Mouse (Mus musculus) embryonic facial prominence, embryonic 10.5 days (tissue): ENCODE measurements at regions not wholly inside any gene's neighbourhood (a gene's known extent, or its start where the extent isn't known, plus 50 kb on each side); places are given as distances from the start of the nearest gene placed in this dataset.

ENCODE experiments used
- DNase-seq: peaks from one replicate; pipeline ENCODE4 v3.0.0-alpha.2; 2017; ENCODE audit warnings: low spot score
- H3K27ac ChIP-seq: fragments of 300-500 bp; sonication (generic); replicated peaks from 2 replicates; pipeline ENCODE4 v1.5.1; 2016; ENCODE audit warnings: mild to moderate bottlenecking
- H3K27me3 ChIP-seq: fragments of 300-500 bp; sonication (generic); replicated peaks from 2 replicates; pipeline ENCODE4 v1.6.1; 2016; ENCODE audit warnings: low read depth, mild to moderate bottlenecking; ENCODE audit not compliant: poor library complexity, severe bottlenecking
- H3K36me3 ChIP-seq: fragments of 300-500 bp; sonication (generic); replicated peaks from 2 replicates; pipeline ENCODE4 v1.6.1; 2016; ENCODE audit warnings: mild to moderate bottlenecking, moderate library complexity
- H3K4me1 ChIP-seq: fragments of 300-500 bp; sonication (generic); 2 replicates; pipeline ENCODE4 v1.6.1; 2016
- H3K4me3 ChIP-seq: fragments of 300-500 bp; sonication (generic); 2 replicates; pipeline ENCODE4 v1.5.1; 2016; ENCODE audit warnings: mild to moderate bottlenecking, moderate library complexity
- H3K9me3 ChIP-seq: fragments of 300-500 bp; sonication (generic); 2 replicates; pipeline ENCODE4 v1.6.1; 2016; ENCODE audit warnings: mild to moderate bottlenecking
- WGBS: fragments of 180-500 bp; shearing (Covaris S2); methylation state at CpG from one replicate; pipeline ENCODE4 v1.1.7; 2016; 5-methylcytosine and 5-hydroxymethylcytosine counted together

GRCm38 (mm10) chr3:148448465-148448864 is 541.9 kb downstream of the Adgrl2 start:
- Histone ChIP-seq H3K9me3 (no peaks in the 10 kb centered on the region), H3K36me3 (no peaks in the 10 kb centered on the region), H3K4me3 (no peak overlapping the region), H3K27me3 (no peaks in the 10 kb centered on the region), H3K27ac (no peak overlapping the region), H3K4me1 (no peaks in the 10 kb centered on the region)
- 56% methylated on average over 1 of the region's 1 CpGs for WGBS
- DNase-seq: no peak

DNA sequence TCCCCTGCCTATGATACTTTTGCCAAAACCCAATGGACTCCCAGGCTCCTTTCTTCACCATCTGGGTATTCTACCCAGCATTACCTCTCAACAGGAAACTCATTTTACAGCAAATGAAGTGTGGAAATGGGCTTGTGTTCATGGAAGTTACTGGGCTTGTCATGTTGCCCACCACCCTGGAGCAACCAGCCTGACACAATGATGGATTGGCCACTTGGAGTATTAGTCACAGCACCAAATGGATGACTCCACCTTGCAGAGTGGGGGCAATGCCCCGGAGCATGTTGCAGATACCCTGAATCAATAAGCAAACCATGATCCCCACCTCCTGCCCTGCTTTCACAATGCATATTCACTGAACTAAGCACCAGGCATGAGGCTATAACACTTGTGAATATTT is 543.5 kb downstream of the Adgrl2 start:
- 79% methylated on average over 1 of the region's 1 CpGs for WGBS
- no peaks in the 10 kb centered on the region for H3K36me3 ChIP-seq

GRCm38 (mm10) chr3:148443012-148443411 is 547.3 kb downstream of the Adgrl2 start:
- no peak for DNase-seq
- Histone ChIP-seq H3K4me1 (no peaks in the 10 kb centered on the region), H3K27ac (no peak overlapping the region), H3K4me3 (no peak overlapping the region), H3K27me3 (no peaks in the 10 kb centered on the region), H3K9me3 (no peaks in the 10 kb centered on the region), H3K36me3 (no peaks in the 10 kb centered on the region)
- 75% methylated on average over 3 of the region's 3 CpGs for WGBS

More for the DNA sequence above, 543.5 kb downstream of the Adgrl2 start:
- Histone ChIP-seq H3K27me3 (no peaks in the 10 kb centered on the region), H3K4me3 (no peak overlapping the region), H3K27ac (no peak overlapping the region), H3K4me1 (no peaks in the 10 kb centered on the region), H3K9me3 (no peaks in the 10 kb centered on the region)
- no peak for DNase-seq

- H3K27me3 ChIP-seq: peaks cover 7% of the 10 kb centered on the region
- H3K36me3 ChIP-seq: no peaks in the 10 kb centered on the region
- WGBS: 86% methylated on average over 4 of the region's 4 CpGs
- H3K27ac ChIP-seq: no peak overlapping the region
- no peak for DNase-seq
- H3K4me3 ChIP-seq: no peak overlapping the region
- H3K4me1 ChIP-seq: no peaks in the 10 kb centered on the region
- no peaks in the 10 kb centered on the region for H3K9me3 ChIP-seq
These were observed 556.3 kb downstream of the Adgrl2 start for GRCm38 (mm10) chr3:148434033-148434432.

- H3K4me3 ChIP-seq: no peak overlapping the region
- H3K27ac ChIP-seq: no peak overlapping the region
- H3K36me3 ChIP-seq: no peaks in the 10 kb centered on the region
- 77% methylated on average over 10 of the region's 10 CpGs for WGBS
- H3K4me1 ChIP-seq: peaks cover 30% of the 10 kb centered on the region
- no peaks in the 10 kb centered on the region for H3K9me3 ChIP-seq
- H3K27me3 ChIP-seq: peaks cover 25% of the 10 kb centered on the region
- no peak for DNase-seq
These were observed 561.1 kb downstream of the Adgrl2 start for GRCm38 (mm10) chr3:148429012-148429865.

- DNase-seq: no peak
- no peak overlapping the region for H3K4me3 ChIP-seq
- no peak overlapping the region for H3K27ac ChIP-seq
- H3K36me3 ChIP-seq: no peaks in the 10 kb centered on the region
- H3K9me3 ChIP-seq: no peaks in the 10 kb centered on the region
- 91% methylated on average over 4 of the region's 4 CpGs for WGBS
- H3K4me1 ChIP-seq: peaks cover 34% of the 10 kb centered on the region
- peaks cover 26% of the 10 kb centered on the region for H3K27me3 ChIP-seq
These were observed 566.3 kb downstream of the Adgrl2 start for GRCm38 (mm10) chr3:148424089-148424488.

- H3K27ac ChIP-seq: no peak overlapping the region
- H3K27me3 ChIP-seq: peaks cover 26% of the 10 kb centered on the region
- H3K9me3 ChIP-seq: no peaks in the 10 kb centered on the region
- no peaks in the 10 kb centered on the region for H3K36me3 ChIP-seq
- DNase-seq: no peak
- H3K4me1 ChIP-seq: peaks cover 34% of the 10 kb centered on the region
- no peak overlapping the region for H3K4me3 ChIP-seq
- WGBS: 93% methylated on average over 1 of the region's 1 CpGs
These were observed 567.0 kb downstream of the Adgrl2 start for GRCm38 (mm10) chr3:148423383-148423782.

GRCm38 (mm10) chr3:148422720-148423119 is 567.6 kb downstream of the Adgrl2 start:
- H3K27ac ChIP-seq: no peak overlapping the region
- H3K4me1 ChIP-seq: peaks cover 37% of the 10 kb centered on the region
- no peak for DNase-seq
- H3K36me3 ChIP-seq: no peaks in the 10 kb centered on the region
- no peaks in the 10 kb centered on the region for H3K9me3 ChIP-seq
- 51% methylated on average over 3 of the region's 3 CpGs for WGBS
- peaks cover 26% of the 10 kb centered on the region for H3K27me3 ChIP-seq
- no peak overlapping the region for H3K4me3 ChIP-seq

DNA sequence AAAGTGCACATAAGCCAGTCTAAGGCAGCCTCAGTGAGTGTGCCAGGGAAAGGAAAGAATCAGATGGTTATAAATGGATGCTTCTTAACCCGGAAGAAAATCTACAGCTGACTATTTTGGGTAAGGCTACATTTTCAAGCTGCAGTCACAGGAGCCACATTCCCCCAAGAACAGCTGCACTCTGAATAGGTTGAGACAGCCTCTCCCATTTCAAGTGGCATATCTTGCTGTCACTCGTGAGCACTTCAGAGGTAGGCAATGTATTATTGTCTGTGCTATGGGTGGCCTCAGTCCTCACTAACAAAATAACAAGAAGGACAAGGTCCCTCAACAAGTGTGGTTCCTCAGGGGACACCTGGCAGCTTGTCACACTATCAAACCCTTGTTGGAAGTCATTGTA is 568.1 kb downstream of the Adgrl2 start:
- 59% methylated on average over 2 of the region's 2 CpGs for WGBS
- Histone ChIP-seq H3K27me3 (peaks cover 26% of the 10 kb centered on the region), H3K4me3 (no peak overlapping the region), H3K36me3 (no peaks in the 10 kb centered on the region), H3K9me3 (no peaks in the 10 kb centered on the region), H3K4me1 (peaks cover 35% of the 10 kb centered on the region), H3K27ac (no peak overlapping the region)
- DNase-seq: no peak

GRCm38 (mm10) chr3:148420303-148420702 is 570.1 kb downstream of the Adgrl2 start:
- H3K27me3 ChIP-seq: peaks cover 11% of the 10 kb centered on the region
- H3K36me3 ChIP-seq: no peaks in the 10 kb centered on the region
- WGBS: 88% methylated on average over 5 of the region's 5 CpGs
- no peak overlapping the region for H3K27ac ChIP-seq
- H3K9me3 ChIP-seq: no peaks in the 10 kb centered on the region
- no peak overlapping the region for H3K4me3 ChIP-seq
- DNase-seq: no peak
- peaks cover 22% of the 10 kb centered on the region for H3K4me1 ChIP-seq

GRCm38 (mm10) chr3:148419462-148420074 is 570.8 kb downstream of the Adgrl2 start:
- peaks cover 8% of the 10 kb centered on the region; the same call in 1 of the 2 replicates for H3K27me3 ChIP-seq
- peaks cover 15% of the 10 kb centered on the region for H3K4me1 ChIP-seq
- no peaks in the 10 kb centered on the region for H3K9me3 ChIP-seq
- 86% methylated on average over 2 of the region's 2 CpGs for WGBS
- no peak for DNase-seq
- H3K36me3 ChIP-seq: no peaks in the 10 kb centered on the region
- H3K27ac ChIP-seq: no peak overlapping the region
- no peak overlapping the region for H3K4me3 ChIP-seq

GRCm38 (mm10) chr3:148418067-148418466 is 572.3 kb downstream of the Adgrl2 start:
- peaks cover 8% of the 10 kb centered on the region; the same call in 1 of the 2 replicates for H3K27me3 ChIP-seq
- H3K4me1 ChIP-seq: peaks cover 12% of the 10 kb centered on the region
- no peak for DNase-seq
- H3K9me3 ChIP-seq: no peaks in the 10 kb centered on the region
- no peak overlapping the region for H3K27ac ChIP-seq
- 17% methylated on average over 6 of the region's 6 CpGs for whole genome bisulfite sequencing
- H3K36me3 ChIP-seq: no peaks in the 10 kb centered on the region
- H3K4me3 ChIP-seq: no peak overlapping the region

GRCm38 (mm10) chr3:148415443-148415842 is 574.9 kb downstream of the Adgrl2 start:
- no peak for DNase-seq
- Histone ChIP-seq H3K9me3 (no peaks in the 10 kb centered on the region), H3K27ac (no peak overlapping the region), H3K4me1 (peaks cover 8% of the 10 kb centered on the region), H3K4me3 (no peak overlapping the region), H3K27me3 (peaks cover 8% of the 10 kb centered on the region; the same call in 1 of the 2 replicates), H3K36me3 (no peaks in the 10 kb centered on the region)
- 84% methylated on average over 7 of the region's 7 CpGs for WGBS
